Mouse (Mus musculus) ES-Bruce4 (cell line): ENCODE data around the gene Smu1.

ENCODE experiments used
- CTCF ChIP-seq: IDR thresholded peaks from one replicate; pipeline ENCODE4 v1.8.1; 2011; ENCODE audit warnings: low read depth, low read length
- POLR2A ChIP-seq: IDR thresholded peaks from one replicate; pipeline ENCODE4 v1.8.1; 2011; ENCODE audit warnings: low read length; ENCODE audit not compliant: insufficient read depth

- TF ChIP-seq CTCF, result no peak
- no peak for TF ChIP-seq POLR2A
Observed at GRCm38 (mm10) chr4:40691100-40691499, 66.6 kb downstream of the Smu1 start.
